Mouse (Mus musculus): ENCODE data around the gene Rps21. TPM values are rescaled to one million over a fixed set of nuclear protein-coding genes. Genes with fewer than 3 reads are reported as not detected.

The Rps21 gene
- 2,859 TPM for total RNA-seq (2023)

GRCm38 (mm10) chr2:180257001-180257521 lies at the start of gene Rps21:
Gene Rps21 (plus strand): TSS chr2:180257377.

GRCm38 (mm10) chr2:180225762-180226378 lies 31.3 kb upstream of the Rps21 start, which contains the start of gene Lama5:
Gene Lama5 (minus strand): TSS chr2:180225859.

DNA sequence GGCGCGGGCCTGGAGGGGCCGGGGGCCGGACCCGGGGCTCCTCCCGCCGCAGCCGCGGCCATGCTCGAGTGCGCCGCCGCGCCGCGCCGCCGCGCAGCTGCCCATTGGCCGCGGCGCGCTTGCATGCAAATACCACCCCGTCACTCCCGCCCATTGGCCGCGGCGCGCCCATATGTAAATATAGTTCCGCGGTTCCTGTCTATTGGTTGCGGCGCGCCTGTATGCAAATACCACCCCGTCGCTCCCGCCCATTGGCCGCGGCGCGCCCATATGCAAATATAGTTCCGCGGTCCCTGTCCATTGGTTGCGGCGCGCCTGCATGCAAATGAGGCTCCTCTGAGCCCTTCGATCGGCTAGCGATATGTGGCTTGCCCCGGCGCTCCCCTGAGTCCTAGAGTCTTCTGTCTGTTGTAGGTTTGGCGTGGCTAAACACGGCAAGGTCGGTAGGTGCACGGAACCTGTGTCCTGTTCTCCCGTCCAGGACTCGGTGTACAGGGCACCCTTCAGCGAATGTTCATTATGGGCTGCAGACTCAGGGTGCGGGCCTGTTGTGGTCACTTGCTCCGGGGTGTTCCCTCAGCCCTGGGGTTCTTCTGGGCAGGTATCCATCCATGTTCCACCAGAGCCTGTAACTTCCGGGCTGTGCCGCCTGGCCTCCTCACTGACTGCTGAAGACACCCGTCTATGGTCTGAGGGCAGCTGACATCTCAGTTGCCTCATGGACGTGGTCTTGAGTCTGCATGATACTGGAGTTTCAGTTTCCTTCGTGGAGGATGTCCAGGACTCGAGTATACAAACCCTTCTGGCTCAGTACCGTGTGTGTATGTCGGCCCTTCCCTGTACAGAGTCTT lies 16.4 kb downstream of the Rps21 start, which contains the start of gene Cables2:
Cables2 (minus strand) TSS at position 103 of the 851 bp plus-strand sequence.

GRCm38 (mm10) chr2:180289440-180290108 lies 32.4 kb downstream of the Rps21 start, which contains the start of gene Rbbp8nl:
Gene Rbbp8nl (minus strand): TSS chr2:180289879.

Other genes starting within 250 kb of the Rps21 start
- gene Lsm14b, start 232.4 kb upstream of the Rps21 start, total RNA-seq (2023), result 44.7 TPM
- 141 TPM for gene Psma7, start 214.9 kb upstream of the Rps21 start, total RNA-seq (2023)
- gene Ss18l1, start 214.9 kb upstream of the Rps21 start, total RNA-seq (2023), result 5.2 TPM
- gene Mtg2, start 186.8 kb upstream of the Rps21 start, total RNA-seq (2023), result 25.2 TPM
- gene Hrh3, start 152.9 kb upstream of the Rps21 start, total RNA-seq (2023), result not detected
- gene Osbpl2, start 138.1 kb upstream of the Rps21 start, total RNA-seq (2023), result 32.3 TPM
- gene Adrm1, start 85.9 kb upstream of the Rps21 start, total RNA-seq (2023), result 98.2 TPM
- 0.03 TPM for gene Lama5, start 31.5 kb upstream of the Rps21 start, total RNA-seq (2023)
- gene Cables2, start 16.1 kb downstream of the Rps21 start, total RNA-seq (2023), result 39.2 TPM
- not detected for gene Rbbp8nl, start 32.5 kb downstream of the Rps21 start, total RNA-seq (2023)
- gene Gata5, start 77.3 kb downstream of the Rps21 start, total RNA-seq (2023), result not detected
- 3.3 TPM for gene Slco4a1, start 198.9 kb downstream of the Rps21 start, total RNA-seq (2023)
- gene Ntsr1, start 242.6 kb downstream of the Rps21 start, total RNA-seq (2023), result not detected